Mouse (Mus musculus) limb, embryonic 12.5 days (tissue): ENCODE measurements at regions not wholly inside any gene's neighbourhood (a gene's known extent, or its start where the extent isn't known, plus 50 kb on each side); places are given as distances from the start of the nearest gene placed in this dataset.

Source experiments
- ATAC-seq: fragments of 200-750 bp; cut with Nextera tagmentation; 2 replicates; pipeline ENCODE4 v1.8.0; 2017; ENCODE audit warnings: low read depth, moderate TSS enrichment; ENCODE audit not compliant: insufficient number of reproducible peaks, insufficient read depth, low FRiP score, low TSS enrichment
- H3K27ac ChIP-seq: fragments of 300-500 bp; sonication (generic); 2 replicates; pipeline ENCODE4 v1.5.1; 2016; ENCODE audit warnings: mild to moderate bottlenecking, moderate library complexity
- H3K27me3 ChIP-seq: fragments of 300-500 bp; sonication (generic); 2 replicates; pipeline ENCODE4 v1.6.1; 2016; ENCODE audit warnings: mild to moderate bottlenecking, moderate library complexity
- H3K36me3 ChIP-seq: fragments of 300-500 bp; sonication (generic); 2 replicates; pipeline ENCODE4 v1.6.1; 2016; ENCODE audit warnings: mild to moderate bottlenecking, moderate library complexity
- H3K4me1 ChIP-seq: fragments of 300-500 bp; sonication (generic); replicated peaks from 2 replicates; pipeline ENCODE4 v1.6.1; 2016
- H3K4me2 ChIP-seq: fragments of 300-500 bp; sonication (generic); 2 replicates; pipeline ENCODE4 v1.6.1; 2016; ENCODE audit warnings: mild to moderate bottlenecking, moderate library complexity
- H3K4me3 ChIP-seq: fragments of 300-500 bp; sonication (generic); replicated peaks from 2 replicates; pipeline ENCODE4 v1.5.1; 2016; ENCODE audit warnings: mild to moderate bottlenecking
- H3K9ac ChIP-seq: fragments of 300-500 bp; sonication (generic); replicated peaks from 2 replicates; pipeline ENCODE4 v1.6.1; 2016; ENCODE audit warnings: mild to moderate bottlenecking, moderate library complexity
- H3K9me3 ChIP-seq: fragments of 300-500 bp; sonication (generic); 2 replicates; pipeline ENCODE4 v1.6.1; 2016; ENCODE audit warnings: mild to moderate bottlenecking, moderate library complexity
- WGBS: fragments of 180-500 bp; shearing (Covaris S2); methylation state at CpG from one replicate; pipeline ENCODE4 v1.1.7; 2016; 5-methylcytosine and 5-hydroxymethylcytosine counted together

DNA sequence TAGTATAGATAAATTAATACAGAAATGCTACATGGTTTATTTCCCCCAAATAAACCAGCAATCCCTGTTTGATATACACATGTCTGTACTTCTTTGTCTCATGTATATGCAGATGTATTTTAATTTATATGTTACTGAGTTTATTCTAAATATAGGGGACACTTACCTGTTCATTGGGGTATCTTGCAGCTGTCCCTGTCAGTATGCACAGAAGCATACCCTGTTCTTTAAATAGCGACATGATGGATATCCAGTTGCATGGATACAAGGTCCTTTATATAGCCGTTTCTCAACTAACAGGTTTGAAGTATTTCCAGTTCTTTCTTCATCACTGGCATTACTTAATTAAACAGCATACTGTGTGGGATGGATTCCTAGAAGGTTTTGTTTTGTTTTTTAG lies 55.1 kb upstream of the Ssbp2 start:
- no peak overlapping the region for H3K4me2 ChIP-seq
- H3K4me3 ChIP-seq, result no peak overlapping the region
- no peak overlapping the region for H3K27ac ChIP-seq
- ATAC-seq, result no peak
- H3K9ac ChIP-seq, result no peak overlapping the region
- WGBS, result 87% methylated on average over 2 of the region's 2 CpGs
- no peaks in the 10 kb centered on the region for H3K4me1 ChIP-seq
- no peaks in the 10 kb centered on the region for H3K27me3 ChIP-seq
- H3K36me3 ChIP-seq, result no peaks in the 10 kb centered on the region
- no peaks in the 10 kb centered on the region for H3K9me3 ChIP-seq

DNA sequence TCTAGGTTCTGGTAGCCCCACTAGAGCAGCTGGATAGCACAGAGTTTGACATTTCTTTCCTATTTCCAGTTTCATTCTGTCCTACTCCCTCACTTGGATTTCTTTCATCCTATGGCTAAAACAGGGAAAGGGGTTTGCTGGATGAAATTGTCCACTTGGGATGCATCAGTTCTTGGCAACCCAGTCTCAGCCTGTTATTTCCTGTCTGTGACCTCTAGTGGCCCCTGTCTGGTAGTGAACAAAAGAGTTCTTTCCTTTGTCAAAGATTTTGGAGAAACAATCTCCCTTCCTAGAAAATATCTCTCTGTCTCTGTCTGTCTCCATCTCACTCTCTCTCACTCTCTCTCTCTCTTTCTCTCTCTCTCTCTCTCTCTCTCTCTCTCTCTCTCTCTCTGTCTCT lies 50.0 kb upstream of the Ssbp2 start:
- Histone ChIP-seq H3K27ac (no peak overlapping the region), H3K4me2 (no peak overlapping the region), H3K9me3 (no peaks in the 10 kb centered on the region), H3K9ac (no peak overlapping the region), H3K4me1 (no peaks in the 10 kb centered on the region), H3K4me3 (no peak overlapping the region), H3K27me3 (no peaks in the 10 kb centered on the region), H3K36me3 (no peaks in the 10 kb centered on the region)
- ATAC-seq, result no peak
